Mouse (Mus musculus): ENCODE measurements around the gene Lemd1. TPM values are rescaled to one million over a fixed set of nuclear protein-coding genes. Genes with fewer than 3 reads are reported as not detected.

Lemd1 gene
- polyA plus RNA-seq, 1 experiment, result not detected

DNA sequence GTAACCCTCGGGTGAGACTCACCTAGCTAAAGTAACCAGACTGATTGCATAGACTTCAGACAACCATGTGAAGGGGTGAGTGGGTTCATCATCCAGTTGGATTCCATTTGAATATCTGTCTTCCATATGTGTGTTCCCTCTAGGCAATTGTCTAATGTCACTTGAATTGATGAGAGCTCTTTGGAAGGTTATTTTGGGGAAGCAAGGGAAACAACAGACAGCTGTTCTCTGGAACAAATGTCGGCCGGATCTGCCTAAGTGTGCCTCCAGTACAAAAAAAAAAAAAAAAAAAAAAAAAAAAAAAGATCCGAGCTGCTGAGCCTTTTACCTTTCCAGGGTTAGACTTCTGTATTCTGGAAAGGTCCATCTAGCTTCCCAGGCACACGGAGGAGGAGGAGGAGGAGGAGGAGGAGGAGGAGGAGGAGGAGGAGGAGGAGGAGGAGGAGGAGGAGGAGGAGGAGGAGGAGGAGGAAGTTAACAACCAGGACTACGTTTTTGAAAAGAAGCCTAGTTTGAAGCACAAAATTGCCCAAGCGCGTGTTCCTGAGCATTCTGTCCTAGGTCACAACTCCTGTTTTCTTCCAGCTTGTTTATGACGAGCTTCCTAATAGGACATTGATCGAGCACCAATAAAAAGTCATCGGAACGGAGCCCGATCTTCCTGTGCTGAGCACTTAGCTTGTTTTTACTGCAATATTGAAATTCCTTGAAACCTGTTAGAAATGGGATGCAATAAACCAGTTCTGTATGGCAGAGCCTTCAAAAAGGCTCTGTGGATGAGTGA lies 35.3 kb downstream of the Lemd1 start:
- no peak overlapping the region for H3K27ac ChIP-seq (ENCODE audit: control insufficient read depth, insufficient read depth, low read length)
- H3K4me3 ChIP-seq (ENCODE audit: control insufficient read depth, insufficient read depth, low read length), result no peak overlapping the region
- no peaks in the 10 kb centered on the region for H3K4me1 ChIP-seq (replicated peaks; ENCODE audit: control insufficient read depth, insufficient read depth, low read length)
- no peaks in the 10 kb centered on the region for H3K36me3 ChIP-seq (ENCODE audit: control insufficient read depth, insufficient read depth, low read length)
- 79% methylated on average over 13 of the region's 13 CpGs for WGBS
- DNase-seq, result no peak
- no peaks in the 10 kb centered on the region; the same call in 1 of the 2 replicates for H3K27me3 ChIP-seq (ENCODE audit: control insufficient read depth, insufficient read depth, low read length)
- TF ChIP-seq CTCF (IDR thresholded peaks at IDR 0.05; ENCODE audit: borderline replicate concordance, control insufficient read depth, extremely low read depth, insufficient read depth, low read length, poor library complexity) (no peak), POLR2A (IDR thresholded peaks at IDR 0.05; ENCODE audit: control insufficient read depth, extremely low read depth, insufficient read depth, low read length, poor library complexity) (no peak)

DNA sequence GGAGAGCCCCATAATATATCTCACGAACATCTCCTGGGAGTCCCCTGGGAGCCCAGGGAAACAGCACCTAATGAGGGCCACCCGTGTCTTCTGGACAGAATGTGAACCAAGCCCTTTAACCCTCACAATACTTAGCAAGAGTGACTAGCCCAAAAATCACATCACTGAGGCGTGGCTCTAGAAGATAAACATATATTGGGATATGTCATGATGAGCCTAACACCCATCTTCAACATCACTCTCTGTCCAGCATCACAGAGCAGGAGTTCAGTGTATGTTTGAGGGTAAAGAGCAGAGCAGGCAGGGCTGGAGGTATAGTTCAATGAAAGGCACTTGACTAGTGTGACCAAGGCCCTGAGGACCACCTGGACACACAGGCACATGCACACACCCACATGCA lies 38.4 kb downstream of the Lemd1 start, which contains the start of gene Gm10188:
Gene Gm10188, minus strand, starts transcription at position 101 of the 400 bp plus-strand sequence.
- 96% methylated on average over 3 of the region's 3 CpGs for WGBS
- TF ChIP-seq CTCF (IDR thresholded peaks at IDR 0.05; ENCODE audit: borderline replicate concordance, control insufficient read depth, extremely low read depth, insufficient read depth, low read length, poor library complexity) (no peak), POLR2A (IDR thresholded peaks at IDR 0.05; ENCODE audit: control insufficient read depth, extremely low read depth, insufficient read depth, low read length, poor library complexity) (no peak)
- no peak within 1 kb of the TSS for H3K4me3 ChIP-seq (ENCODE audit: control insufficient read depth, insufficient read depth, low read length)
- no peak within 1 kb of the TSS for H3K27ac ChIP-seq (ENCODE audit: control insufficient read depth, insufficient read depth, low read length)
- H3K4me1 ChIP-seq (replicated peaks; ENCODE audit: control insufficient read depth, insufficient read depth, low read length), result no peaks in the 10 kb centered on the region
- no peak for DNase-seq
- no peaks in the 10 kb centered on the region; the same call in 1 of the 2 replicates for H3K27me3 ChIP-seq (ENCODE audit: control insufficient read depth, insufficient read depth, low read length)
- no peaks in the 10 kb centered on the region for H3K36me3 ChIP-seq (ENCODE audit: control insufficient read depth, insufficient read depth, low read length)

DNA sequence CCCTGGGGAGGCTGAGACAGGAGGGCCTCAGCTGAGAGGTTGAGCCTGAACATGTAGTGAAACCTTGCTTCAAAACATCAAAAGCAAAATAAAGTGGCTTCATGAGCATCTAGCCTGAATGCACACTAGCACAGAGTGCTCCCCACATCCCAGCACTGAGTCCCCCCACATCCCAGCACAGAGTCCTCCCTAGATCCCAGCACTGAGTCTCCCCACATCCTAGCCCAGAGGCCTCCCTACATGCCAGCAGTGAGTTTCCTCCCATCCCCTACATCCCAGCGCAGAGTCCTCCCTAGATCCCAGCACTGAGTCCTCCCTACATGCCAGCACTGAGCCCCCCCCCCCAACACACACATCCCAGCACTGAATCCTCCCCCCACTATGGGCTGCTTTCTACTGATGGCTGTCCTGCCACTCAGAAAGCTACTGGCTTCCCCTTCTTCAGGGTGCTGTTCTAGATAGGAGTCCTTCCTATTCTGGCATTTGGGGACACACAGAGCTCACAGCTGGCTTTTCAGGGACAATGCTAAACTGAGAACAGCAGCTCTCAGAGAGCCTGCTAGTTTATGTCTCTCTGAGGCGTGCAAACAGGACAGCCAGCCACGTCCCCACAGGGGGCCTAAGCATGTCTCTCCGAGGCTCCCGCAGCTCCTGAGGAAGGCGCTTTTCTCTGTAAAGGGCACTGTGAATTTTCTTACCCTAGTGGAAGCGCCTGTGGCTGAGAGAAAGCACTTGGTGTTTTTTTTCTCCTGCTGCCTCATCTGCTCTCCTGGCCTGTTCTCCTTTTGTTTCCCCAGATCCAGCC lies 40.4 kb downstream of the Lemd1 start:
- DNase-seq, result no peak
- WGBS, result 92% methylated on average over 7 of the region's 7 CpGs

DNA sequence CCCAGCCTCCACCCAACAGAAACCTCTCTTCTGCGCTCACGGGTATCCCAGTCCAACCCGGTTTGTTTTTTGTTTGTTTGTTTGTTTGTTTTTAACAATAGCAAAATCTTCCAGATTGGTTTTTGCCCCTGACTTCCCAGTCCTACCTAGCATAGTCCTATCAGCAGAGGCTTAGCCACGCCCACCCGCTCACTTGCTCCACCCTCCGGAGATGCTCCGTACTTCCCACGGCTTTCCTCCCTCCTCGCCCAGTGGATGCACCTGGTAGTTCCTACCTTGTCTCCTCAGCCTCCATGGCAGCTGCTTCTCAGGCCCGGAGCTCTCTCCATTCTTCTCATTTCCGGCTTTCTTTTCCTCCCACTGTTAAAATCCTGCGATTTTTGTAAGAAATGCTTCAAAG lies 42.3 kb downstream of the Lemd1 start:
- H3K4me3 ChIP-seq (ENCODE audit: control insufficient read depth, insufficient read depth, low read length), result no peak overlapping the region
- no peak for TF ChIP-seq CTCF (IDR thresholded peaks at IDR 0.05; ENCODE audit: borderline replicate concordance, control insufficient read depth, extremely low read depth, insufficient read depth, low read length, poor library complexity)
- no peak for TF ChIP-seq POLR2A (IDR thresholded peaks at IDR 0.05; ENCODE audit: control insufficient read depth, extremely low read depth, insufficient read depth, low read length, poor library complexity)
- no peak overlapping the region; the same call in 1 of the 2 replicates for H3K27ac ChIP-seq (ENCODE audit: control insufficient read depth, insufficient read depth, low read length)
- WGBS, result 33% methylated on average over 12 of the region's 12 CpGs
- H3K36me3 ChIP-seq (ENCODE audit: control insufficient read depth, insufficient read depth, low read length), result no peaks in the 10 kb centered on the region
- no peak for DNase-seq
- H3K27me3 ChIP-seq (ENCODE audit: control insufficient read depth, insufficient read depth, low read length), result no peaks in the 10 kb centered on the region; the same call in 1 of the 2 replicates
- H3K4me1 ChIP-seq (replicated peaks; ENCODE audit: control insufficient read depth, insufficient read depth, low read length), result no peaks in the 10 kb centered on the region

More for the DNA sequence above, 40.4 kb downstream of the Lemd1 start:
- H3K36me3 ChIP-seq (ENCODE audit: control insufficient read depth, insufficient read depth, low read length), result no peaks in the 10 kb centered on the region
- H3K4me1 ChIP-seq (replicated peaks; ENCODE audit: control insufficient read depth, insufficient read depth, low read length), result no peaks in the 10 kb centered on the region
- H3K27ac ChIP-seq (ENCODE audit: control insufficient read depth, insufficient read depth, low read length), result no peak overlapping the region
- no peaks in the 10 kb centered on the region; the same call in 1 of the 2 replicates for H3K27me3 ChIP-seq (ENCODE audit: control insufficient read depth, insufficient read depth, low read length)
- no peak overlapping the region for H3K4me3 ChIP-seq (ENCODE audit: control insufficient read depth, insufficient read depth, low read length)
- TF ChIP-seq CTCF (IDR thresholded peaks at IDR 0.05; ENCODE audit: borderline replicate concordance, control insufficient read depth, extremely low read depth, insufficient read depth, low read length, poor library complexity), result no peak
- no peak for TF ChIP-seq POLR2A (IDR thresholded peaks at IDR 0.05; ENCODE audit: control insufficient read depth, extremely low read depth, insufficient read depth, low read length, poor library complexity)

DNA sequence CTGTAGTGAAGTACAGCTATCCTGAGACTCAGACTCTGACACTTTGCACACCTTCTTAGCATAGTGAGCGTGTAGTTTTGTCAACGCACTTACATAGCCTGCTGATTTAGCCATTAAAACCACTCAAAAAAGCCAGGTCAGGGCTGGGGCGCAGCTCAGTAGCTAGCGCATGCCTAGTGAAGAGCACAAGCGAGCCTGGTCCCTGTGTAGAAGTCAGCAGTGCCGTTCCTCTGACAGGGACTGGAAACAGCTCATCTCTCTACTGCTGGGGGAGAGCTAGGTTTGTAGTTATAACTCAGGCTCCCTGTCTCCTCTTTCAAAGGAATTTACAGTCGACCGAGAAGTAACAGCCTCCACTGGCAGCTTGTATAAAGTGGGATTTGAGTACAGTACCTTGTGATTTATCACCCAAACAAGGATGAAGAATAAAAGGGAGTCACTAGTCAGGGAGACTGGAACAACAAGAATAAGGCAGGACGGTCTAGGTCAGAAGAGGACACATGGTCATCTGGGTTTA lies 43.6 kb downstream of the Lemd1 start:
- no peaks in the 10 kb centered on the region for H3K27me3 ChIP-seq (ENCODE audit: control insufficient read depth, insufficient read depth, low read length)
- DNase-seq, result no peak
- TF ChIP-seq CTCF (IDR thresholded peaks at IDR 0.05; ENCODE audit: borderline replicate concordance, control insufficient read depth, extremely low read depth, insufficient read depth, low read length, poor library complexity) (no peak), POLR2A (IDR thresholded peaks at IDR 0.05; ENCODE audit: control insufficient read depth, extremely low read depth, insufficient read depth, low read length, poor library complexity) (no peak)

DNA sequence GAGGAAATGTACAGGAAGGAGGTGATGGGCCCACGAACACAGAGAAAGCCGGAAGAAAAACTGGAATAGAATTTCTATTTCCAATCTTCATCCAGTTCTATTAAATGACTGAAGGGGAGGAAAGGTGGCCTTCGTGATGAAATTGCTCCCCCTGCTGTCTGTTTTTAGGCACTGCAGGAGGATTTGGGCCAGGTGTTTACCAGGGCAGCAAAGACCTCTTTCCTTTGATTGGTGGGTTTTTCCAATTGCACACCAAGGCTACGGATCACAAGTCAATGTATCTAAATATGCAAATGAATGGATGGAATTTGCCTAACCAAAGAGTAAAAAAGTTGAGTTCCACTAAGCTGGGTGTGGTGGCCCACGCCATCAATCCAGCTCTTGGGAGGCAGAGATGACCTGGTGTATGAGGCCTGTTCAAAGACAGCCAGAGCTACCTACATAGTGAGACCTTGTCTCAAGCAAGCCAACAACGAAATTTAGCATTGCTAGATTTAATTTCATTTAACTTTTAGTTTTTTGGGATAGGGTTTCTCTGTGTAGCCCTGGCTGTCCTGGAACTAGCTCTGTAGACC lies 46.4 kb downstream of the Lemd1 start:
- Histone ChIP-seq H3K4me1 (replicated peaks; ENCODE audit: control insufficient read depth, insufficient read depth, low read length) (no peaks in the 10 kb centered on the region), H3K27ac (ENCODE audit: control insufficient read depth, insufficient read depth, low read length) (no peak overlapping the region), H3K27me3 (ENCODE audit: control insufficient read depth, insufficient read depth, low read length) (no peaks in the 10 kb centered on the region), H3K36me3 (ENCODE audit: control insufficient read depth, insufficient read depth, low read length) (no peaks in the 10 kb centered on the region), H3K4me3 (ENCODE audit: control insufficient read depth, insufficient read depth, low read length) (no peak overlapping the region)
- DNase-seq, result peak; percentile 64
- 21% methylated on average over 6 of the region's 6 CpGs for WGBS
- TF ChIP-seq POLR2A (IDR thresholded peaks at IDR 0.05; ENCODE audit: control insufficient read depth, extremely low read depth, insufficient read depth, low read length, poor library complexity), result no peak
- TF ChIP-seq CTCF (IDR thresholded peaks at IDR 0.05; ENCODE audit: borderline replicate concordance, control insufficient read depth, extremely low read depth, insufficient read depth, low read length, poor library complexity), result no peak

More for the DNA sequence above, 43.6 kb downstream of the Lemd1 start:
- Histone ChIP-seq H3K27ac (ENCODE audit: control insufficient read depth, insufficient read depth, low read length) (no peak overlapping the region), H3K4me1 (replicated peaks; ENCODE audit: control insufficient read depth, insufficient read depth, low read length) (no peaks in the 10 kb centered on the region), H3K36me3 (ENCODE audit: control insufficient read depth, insufficient read depth, low read length) (no peaks in the 10 kb centered on the region), H3K4me3 (ENCODE audit: control insufficient read depth, insufficient read depth, low read length) (no peak overlapping the region)
- WGBS, result 75% methylated on average over 9 of the region's 9 CpGs
